Mouse (Mus musculus) heart, adult 18-20 months (tissue): ENCODE measurements around the gene Gm11007. TPM values are rescaled to one million over a fixed set of nuclear protein-coding genes. Genes with fewer than 3 reads are reported as not detected.
"Not testable (repeated sequence)": the region's sequence is repeated elsewhere in the genome, so short reads cannot be mapped to it uniquely, and the experiment has no call there.

Source experiments
- DNase-seq, 2 experiments: peaks; one replicate each; pipeline ENCODE4 v3.0.0; 2021 to 2022; ENCODE audit warnings: mixed read lengths in 1 of 2
- long read RNA-seq, 2 experiments: library from polyadenylated mRNA; stranded (forward); transcript quantifications; one replicate each; pipeline ENCODE4 v2.0.0; 2021
- total RNA-seq, 2 experiments: library from RNA; stranded (reverse); gene quantifications; 2 replicates each; pipeline ENCODE4 v1.2.3; 2021

Gene Gm11007
- not detected for total RNA-seq
- long read RNA-seq, experiment 1, partial matches to known transcripts: 0 of 8 reads
- long read RNA-seq, experiment 1, other reads (novel, unspliced or antisense): 8 of 8 reads
- long read RNA-seq, experiment 2, partial matches to known transcripts: 0 of 5 reads
- long read RNA-seq, experiment 2, other reads (novel, unspliced or antisense): 5 of 5 reads

DNA sequence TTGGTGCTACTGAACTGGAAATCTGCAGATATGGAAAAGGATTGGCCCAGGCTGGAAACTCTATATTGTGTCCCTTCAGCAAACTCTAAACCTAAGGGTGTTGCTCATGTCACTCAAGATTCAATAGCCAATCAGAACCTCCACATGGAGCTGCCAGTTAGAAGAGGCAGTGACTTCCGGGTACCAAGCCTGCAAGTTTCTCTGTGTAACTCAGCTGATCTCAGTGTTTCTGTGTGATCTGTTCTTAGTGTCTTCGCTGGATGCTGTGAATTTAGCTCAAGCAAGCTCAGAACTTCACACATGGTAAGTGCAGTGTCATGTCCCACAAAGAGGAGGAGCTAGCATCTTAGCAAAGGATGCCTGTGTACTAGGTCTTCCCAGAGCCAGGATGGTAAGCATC, at the start of gene Gm11007:
Gm11007 (plus strand) TSS at position 301 of the 400 bp plus-strand sequence.
- DNase-seq: not testable (repeated sequence)

Other genes with a start within 250 kb of the Gm11007 start
- 1 to 10 TPM; 1.0 to 1.7 TPM for gene Gm4724, start 208.2 kb upstream of the Gm11007 start, total RNA-seq
- gene Zfp965, start 174.0 kb upstream of the Gm11007 start, total RNA-seq: 1 to 10 TPM; 4.3 to 6.4 TPM
- gene Zfp969, start 59.7 kb downstream of the Gm11007 start, total RNA-seq: 10 to 100 TPM; 42.0 to 78.2 TPM
- not detected for gene Gm2007, start 97.6 kb downstream of the Gm11007 start, total RNA-seq
- 10 to 100 TPM; 17.2 to 22.5 TPM for gene Gm14288, start 157.1 kb downstream of the Gm11007 start, total RNA-seq
- gene Gm6710, start 225.2 kb downstream of the Gm11007 start, total RNA-seq: 10 to 100 TPM; 16.2 to 17.0 TPM